13 mouse cellular contexts compared by ENCODE assay signal in the genomic region with DNA sequence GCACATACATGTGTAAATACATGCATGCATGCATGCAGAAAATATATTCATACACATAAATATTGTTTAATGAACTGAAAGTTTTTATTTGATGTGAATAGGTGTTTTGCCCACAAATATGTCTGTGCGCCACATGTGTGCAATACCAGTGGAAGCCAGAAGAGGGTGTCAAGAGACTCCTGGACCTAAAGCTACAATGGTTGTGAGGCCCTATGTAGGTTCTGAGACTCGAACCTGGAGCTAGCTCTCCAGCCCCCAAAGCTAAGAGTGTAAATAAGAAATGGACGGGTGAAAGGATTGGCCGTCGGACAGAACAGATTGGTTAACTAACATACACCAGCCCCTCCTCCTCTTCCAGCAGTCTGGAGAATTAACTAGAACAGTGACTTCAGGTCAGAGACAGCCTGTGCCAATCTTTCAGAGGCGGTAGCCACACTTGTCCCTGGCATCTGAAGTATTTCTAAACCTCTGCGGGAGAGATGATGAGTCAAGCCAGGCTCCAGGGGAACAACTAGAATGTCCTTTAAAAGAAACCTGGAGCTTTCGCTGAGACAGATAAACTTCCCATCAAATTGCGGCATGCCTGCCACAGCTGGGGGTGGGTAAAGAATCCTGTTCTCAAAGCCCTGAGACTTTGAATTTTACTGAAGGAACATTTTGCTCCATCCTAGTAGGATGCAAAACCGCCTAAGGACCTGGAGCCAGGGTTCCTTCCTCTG. TPM values are rescaled to one million over a fixed set of nuclear protein-coding genes. Genes with fewer than 3 reads are reported as not detected.
DNase-seq lines count a peak whose midpoint lies in the region; ATAC-seq and TF ChIP-seq lines count a peak whose summit lies in the region.
"Had no signal": no experiment of that assay in that cellular context is flagged by ENCODE, and none has a peak within 500 bp of the region (broad histone marks: within the 10 kb centered on the region; RNA-seq: fewer than 3 reads in every experiment).

No protein-coding gene starts in this region.

- H3K4me2 ChIP-seq in kidney, embryonic 15.5 days = no peak overlapping the region
- H3K4me2 ChIP-seq: forebrain, embryonic 13.5 days; heart, embryonic 11.5 days; limb, embryonic 13.5 days; neural tube, embryonic 12.5 days had no signal

- peak; percentile 17 for DNase-seq in kidney, adult 8-10 months
- no peak for DNase-seq in testis, postnatal 10 days (ENCODE audit: low spot score)
- DNase-seq in NIH3T3 (ENCODE audit: low read depth) = peak; percentile 78
- DNase-seq in frontal cortex, adult 2 months (ENCODE audit: extremely low spot score in 1 of 2, low spot score in 1 of 2) = no peak
- DNase-seq in lung, postnatal 10 days = no peak

- no peaks in the 10 kb centered on the region for H3K27me3 ChIP-seq in kidney, embryonic 15.5 days
- no peaks in the 10 kb centered on the region for H3K27me3 ChIP-seq in testis, adult 2 months (ENCODE audit: control insufficient read depth, insufficient read depth, low read length)
- H3K27me3 ChIP-seq: forebrain, embryonic 13.5 days; limb, embryonic 13.5 days; neural tube, embryonic 12.5 days had no signal

- no peak overlapping the region for H3K9ac ChIP-seq in kidney, embryonic 15.5 days
- H3K9ac ChIP-seq: forebrain, embryonic 13.5 days; limb, embryonic 13.5 days; neural tube, embryonic 12.5 days had no signal

- no peaks in the 10 kb centered on the region for H3K9me3 ChIP-seq in kidney, embryonic 15.5 days (replicated peaks)
- H3K9me3 ChIP-seq: forebrain, embryonic 13.5 days; limb, embryonic 13.5 days; neural tube, embryonic 12.5 days had no signal

- H3K4me3 ChIP-seq in kidney, embryonic 15.5 days (replicated peaks) = no peak overlapping the region
- H3K4me3 ChIP-seq in testis, adult 2 months (ENCODE audit: control insufficient read depth, low read depth, low read length) = peak overlapping the region; percentile 47
- H3K4me3 ChIP-seq: forebrain, embryonic 13.5 days; limb, embryonic 13.5 days; neural tube, embryonic 12.5 days had no signal

- no peaks in the 10 kb centered on the region for H3K36me3 ChIP-seq in kidney, embryonic 15.5 days
- no peaks in the 10 kb centered on the region for H3K36me3 ChIP-seq in testis, adult 2 months (ENCODE audit: control insufficient read depth, insufficient read depth, low read length)
- H3K36me3 ChIP-seq: limb, embryonic 13.5 days; neural tube, embryonic 12.5 days had no signal

- TF ChIP-seq POLR2A in testis, adult 2 months (IDR thresholded peaks at IDR 0.05; ENCODE audit: control insufficient read depth, low read depth, low read length) = no peak

- WGBS in kidney, embryonic 15.5 days = 94% methylated on average over 10 of the region's 10 CpGs

- no peak overlapping the region for H3K27ac ChIP-seq in kidney, embryonic 15.5 days
- no peak overlapping the region for H3K27ac ChIP-seq in testis, adult 2 months (ENCODE audit: control insufficient read depth, insufficient read depth, low read depth, low read length)
- H3K27ac ChIP-seq: forebrain, embryonic 13.5 days; limb, embryonic 13.5 days; neural tube, embryonic 12.5 days had no signal

- H3K4me1 ChIP-seq in kidney, embryonic 15.5 days = peaks cover 11% of the 10 kb centered on the region; the same call in 1 of the 2 replicates
- H3K4me1 ChIP-seq in testis, adult 2 months (ENCODE audit: control insufficient read depth, insufficient read depth, low read length) = peaks cover 15% of the 10 kb centered on the region
- H3K4me1 ChIP-seq: limb, embryonic 13.5 days had no signal

- no peak for ATAC-seq in kidney, embryonic 15.5 days (replicated peaks; ENCODE audit: low FRiP score)
- ATAC-seq in megakaryocyte progenitor cell, adult 5-6 weeks (replicated peaks; ENCODE audit: poor library complexity) = peak; percentile 48; the same call in 1 of the 2 replicates
- ATAC-seq: forebrain, embryonic 13.5 days; hindbrain, embryonic 16.5 days had no signal

- TF ChIP-seq CTCF in testis, adult 2 months (IDR thresholded peaks at IDR 0.05; ENCODE audit: control insufficient read depth, insufficient read depth, insufficient replicate concordance, low read depth, low read length) = no peak

RNA-seq across cellular contexts. Expression of a gene that starts 3.4 kb away (rescaled TPM):
- not detected in 2 replicates for polyA plus RNA-seq in kidney, embryonic 15.5 days (2015; fragmentation: Nextera tagmentation; extraction: Ambion mirVana)
- 28.6 and 29.6 TPM in 2 replicates for polyA plus RNA-seq in testis, adult 2 months (2012; rRNA removed)
- not detected in 2 replicates for total RNA-seq in megakaryocyte progenitor cell, adult 5-6 weeks (2015)
- not detected in 2 replicates for total RNA-seq in megakaryocyte progenitor cell, adult 5-6 weeks (2017)
- 3.7 and 4.4 TPM in 2 replicates for polyA plus RNA-seq in frontal cortex, adult 2 months (2012; rRNA removed)
- polyA plus RNA-seq: forebrain, embryonic 13.5 days; heart, embryonic 11.5 days; limb, embryonic 13.5 days had no signal

RNA-seq across cellular contexts. Expression of a gene that starts 14.4 kb away (rescaled TPM):
- 74.6 and 80.4 TPM in 2 replicates for polyA plus RNA-seq in kidney, embryonic 15.5 days (2015; fragmentation: Nextera tagmentation; extraction: Ambion mirVana)
- 14.3 and 71.9 TPM in 2 replicates for polyA plus RNA-seq in testis, adult 2 months (2012; rRNA removed)
- 121 and 145 TPM in 2 replicates for total RNA-seq in megakaryocyte progenitor cell, adult 5-6 weeks (2015)
- 47.6 and 62.6 TPM in 2 replicates for total RNA-seq in megakaryocyte progenitor cell, adult 5-6 weeks (2017)
- polyA plus RNA-seq in frontal cortex, adult 2 months (2012; rRNA removed) = 222 and 304 TPM in 2 replicates

Comparison
In these comparisons a context has a peak if more than half of its experiments do, and no peak if none do; other contexts are left out.
1. DNase-seq: peak in kidney, adult 8-10 months (2 of 2) and NIH3T3 (single experiment); none in testis, postnatal 10 days (single experiment), frontal cortex, adult 2 months (0 of 2) and lung, postnatal 10 days (single experiment).